Mouse (Mus musculus) liver, adult 2 months (tissue): ENCODE results near the gene Trpv6. TPM values are rescaled to one million over a fixed set of nuclear protein-coding genes. Genes with fewer than 3 reads are reported as not detected.

Experiments used
- DNase-seq: peaks from one replicate; pipeline ENCODE4 v3.0.0-alpha.2; 2011; ENCODE audit warnings: low read depth, low spot score; ENCODE audit errors: extremely low read depth
- H3K27ac ChIP-seq: fragments of 200-500 bp; replicated peaks from 2 replicates; pipeline ENCODE4 v1.5.1; 2012; ENCODE audit warnings: low read depth, mild to moderate bottlenecking, control low read depth, inconsistent platforms, low read length; ENCODE audit not compliant: insufficient read depth
- H3K27me3 ChIP-seq: fragments of 200-500 bp; 2 replicates; pipeline ENCODE4 v1.6.1; 2012; ENCODE audit warnings: mild to moderate bottlenecking, moderate library complexity, low read length, inconsistent platforms; ENCODE audit not compliant: control insufficient read depth, insufficient read depth
- H3K36me3 ChIP-seq: fragments of 200-500 bp; 2 replicates; pipeline ENCODE4 v1.6.1; 2012; ENCODE audit warnings: low read length, inconsistent platforms; ENCODE audit not compliant: control insufficient read depth, insufficient read depth
- H3K4me1 ChIP-seq: fragments of 200-500 bp; 2 replicates; pipeline ENCODE4 v1.6.1; 2011; ENCODE audit warnings: low read length; ENCODE audit not compliant: control insufficient read depth, insufficient read depth
- H3K4me3 ChIP-seq: fragments of 200-500 bp; 2 replicates; pipeline ENCODE4 v1.5.1; 2011; ENCODE audit warnings: low read depth, mild to moderate bottlenecking, control low read depth, low read length, moderate library complexity; ENCODE audit not compliant: insufficient read depth
- H3K79me2 ChIP-seq: fragments of 200-500 bp; 2 replicates; pipeline ENCODE4 v1.6.1; 2012; ENCODE audit warnings: inconsistent platforms, mild to moderate bottlenecking, low read length, moderate library complexity; ENCODE audit not compliant: control insufficient read depth, insufficient read depth
- H3K9ac ChIP-seq: fragments of 200-500 bp; 2 replicates; pipeline ENCODE4 v1.6.1; 2012; ENCODE audit warnings: low read depth, mild to moderate bottlenecking, control low read depth, inconsistent platforms, low read length
- CTCF ChIP-seq: fragments of 200-500 bp; IDR thresholded peaks from 2 replicates; pipeline ENCODE4 v1.5.1; 2011; ENCODE audit warnings: low read depth, low read length, control low read depth
- POLR2A ChIP-seq: fragments of 200-500 bp; IDR thresholded peaks from 2 replicates; pipeline ENCODE4 v1.6.1; 2011; ENCODE audit warnings: low read length, control low read depth; ENCODE audit not compliant: insufficient read depth; ENCODE audit errors: extremely low read depth
- WGBS: fragments of 180-500 bp; shearing (Covaris S2); methylation state at CpG from one replicate; pipeline ENCODE4 v1.1.7; 2018; 5-methylcytosine and 5-hydroxymethylcytosine counted together
- polyA plus RNA-seq: library from polyadenylated mRNA; depleted of rRNA; stranded (reverse); fragments of >200 nt; gene quantifications from 2 replicates; pipeline ENCODE4 v1.2.3, GENCODE M21; 2012; rRNA removed
- total RNA-seq: library from RNA; depleted of rRNA; stranded (reverse); fragments of >200 nt; gene quantifications from 2 replicates; pipeline ENCODE4 v1.2.3, GENCODE M21; 2014; rRNA removed

The Trpv6 gene
- total and polyA plus RNA-seq, 2 experiments, result not detected

DNA sequence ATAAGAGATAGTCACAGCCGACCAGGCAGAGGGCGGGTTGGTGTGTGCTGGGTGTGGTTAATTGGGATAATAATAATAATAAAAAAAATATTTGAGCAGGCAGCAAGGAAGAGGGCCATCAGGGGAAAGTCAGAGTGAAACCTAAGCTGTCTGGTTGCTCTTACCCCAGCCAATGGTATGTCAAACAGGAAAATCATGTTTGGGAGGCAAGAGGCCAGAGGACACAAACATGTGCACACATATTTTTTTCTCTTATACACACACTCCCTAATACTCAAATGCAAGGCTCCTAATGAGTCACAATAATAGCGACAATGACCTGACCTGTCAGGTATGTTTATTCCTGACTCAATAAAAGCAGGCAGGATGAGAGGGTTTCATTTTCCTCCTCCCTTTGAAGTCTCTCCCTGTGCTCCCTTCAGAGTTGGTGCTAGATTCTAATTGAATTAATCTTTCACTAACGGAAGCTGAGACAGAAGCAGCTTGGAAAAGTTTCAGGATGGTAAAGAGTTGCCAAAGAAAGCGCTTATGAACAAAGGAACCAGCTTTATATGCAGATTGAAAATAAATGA lies 59.6 kb downstream of the Trpv6 start:
- 0 out of 2 replicates have a peak, but pooled peaks cover 2% of the 10 kb centered on the region for H3K27me3 ChIP-seq
- no peak overlapping the region for H3K27ac ChIP-seq
- no peak for TF ChIP-seq POLR2A
- no peak for TF ChIP-seq CTCF
- H3K36me3 ChIP-seq, result no peaks in the 10 kb centered on the region
- H3K4me3 ChIP-seq, result no peak overlapping the region
- no peak overlapping the region for H3K9ac ChIP-seq
- H3K79me2 ChIP-seq, result no peaks in the 10 kb centered on the region
- 57% methylated on average over 5 of the region's 5 CpGs for WGBS
- no peaks in the 10 kb centered on the region for H3K4me1 ChIP-seq
- DNase-seq, result no peak

Other genes starting within 250 kb of the Trpv6 start
- gene Gm5771, start 244.0 kb downstream of the Trpv6 start, total RNA-seq, result 0.18 TPM in 1 of 2 replicates, not detected in the other
- not detected in 2 replicates for gene Gm5771, start 244.0 kb downstream of the Trpv6 start, polyA plus RNA-seq
- not detected in 2 replicates for gene Gm10334, start 190.3 kb downstream of the Trpv6 start, total RNA-seq
- gene Gm10334, start 190.3 kb downstream of the Trpv6 start, polyA plus RNA-seq, result not detected in 2 replicates
- not detected in 2 replicates for gene Prss1, start 177.5 kb downstream of the Trpv6 start, total RNA-seq
- gene Prss1, start 177.5 kb downstream of the Trpv6 start, polyA plus RNA-seq, result not detected in 2 replicates
- gene Prss2, start 114.6 kb downstream of the Trpv6 start, total RNA-seq, result 29.1 and 173 TPM in 2 replicates
- gene Prss2, start 114.6 kb downstream of the Trpv6 start, polyA plus RNA-seq, result 0.48 and 1.7 TPM in 2 replicates
- 0.46 and 1.8 TPM in 2 replicates for gene Ephb6, start 30.9 kb downstream of the Trpv6 start, total RNA-seq
- gene Ephb6, start 30.9 kb downstream of the Trpv6 start, polyA plus RNA-seq, result 0.88 and 1.3 TPM in 2 replicates
- not detected in 2 replicates for gene Trpv5, start 44.4 kb upstream of the Trpv6 start, total RNA-seq
- 0.04 TPM in 1 of 2 replicates, not detected in the other for gene Trpv5, start 44.4 kb upstream of the Trpv6 start, polyA plus RNA-seq
- not detected in 2 replicates for gene Llcfc1, start 48.0 kb upstream of the Trpv6 start, total RNA-seq
- gene Llcfc1, start 48.0 kb upstream of the Trpv6 start, polyA plus RNA-seq, result not detected in 2 replicates
- not detected in 2 replicates for gene Kel, start 67.9 kb upstream of the Trpv6 start, total RNA-seq
- not detected in 2 replicates for gene Kel, start 67.9 kb upstream of the Trpv6 start, polyA plus RNA-seq
- gene Olfr459, start 138.8 kb upstream of the Trpv6 start, total RNA-seq, result not detected in 2 replicates
- not detected in 2 replicates for gene Olfr459, start 138.8 kb upstream of the Trpv6 start, polyA plus RNA-seq
- not detected in 2 replicates for gene Pip, start 211.1 kb upstream of the Trpv6 start, total RNA-seq
- gene Pip, start 211.1 kb upstream of the Trpv6 start, polyA plus RNA-seq, result not detected in 2 replicates
- gene Sval2, start 216.6 kb upstream of the Trpv6 start, total RNA-seq, result not detected in 2 replicates
- gene Sval2, start 216.6 kb upstream of the Trpv6 start, polyA plus RNA-seq, result not detected in 2 replicates